Mouse (Mus musculus): ENCODE data around the gene Slc7a7.

- TF ChIP-seq ZKSCAN1 (IDR thresholded peaks at IDR 0.05; ENCODE audit: low read depth, low read length) (no peak), E2F4 (IDR thresholded peaks at IDR 0.05; ENCODE audit: borderline replicate concordance, low read depth, low read length) (no peak), EP300 (IDR thresholded peaks at IDR 0.05; ENCODE audit: low read depth in 1 of 2, low read length in 2 of 2) (peak; percentile 68), KAT2A (conservative IDR thresholded peaks at IDR 0.05; ENCODE audit: low read depth, low read length) (no peak), POLR2A (IDR thresholded peaks at IDR 0.05; ENCODE audit: control insufficient read depth in 1 of 2, insufficient read depth in 1 of 2, low read depth in 1 of 2, low read length in 2 of 2, poor library complexity in 1 of 2) (no peak; a peak in 1 of 4 replicates), CTCF (IDR thresholded peaks at IDR 0.05 in 2 of 3, conservative IDR thresholded peaks at IDR 0.05 in 1 of 3; ENCODE audit: control insufficient read depth in 1 of 3, insufficient read depth in 1 of 3, low read depth in 2 of 3, low read length in 3 of 3, poor library complexity in 1 of 3, severe bottlenecking in 1 of 3) (no peak), USF1 (IDR thresholded peaks at IDR 0.05; ENCODE audit: low read depth, low read length) (no peak), POLR2AphosphoS2 (IDR thresholded peaks at IDR 0.05; ENCODE audit: low read length) (peak; percentile 2; the same call in 1 of the 2 replicates), GATA1 (IDR thresholded peaks at IDR 0.05; ENCODE audit: low read depth, low read length) (no peak), SIN3A (IDR thresholded peaks at IDR 0.05; ENCODE audit: low read length) (no peak), BHLHE40 (IDR thresholded peaks at IDR 0.05; ENCODE audit: borderline replicate concordance, low read depth, low read length) (no peak; the same call in 1 of the 2 replicates)
These were observed 8.6 kb upstream of the Slc7a7 start for GRCm38 (mm10) chr14:54426003-54426688.
